Mouse (Mus musculus): Measurements from ENCODE around the gene Adgrl1.

Gene Adgrl1

DNA sequence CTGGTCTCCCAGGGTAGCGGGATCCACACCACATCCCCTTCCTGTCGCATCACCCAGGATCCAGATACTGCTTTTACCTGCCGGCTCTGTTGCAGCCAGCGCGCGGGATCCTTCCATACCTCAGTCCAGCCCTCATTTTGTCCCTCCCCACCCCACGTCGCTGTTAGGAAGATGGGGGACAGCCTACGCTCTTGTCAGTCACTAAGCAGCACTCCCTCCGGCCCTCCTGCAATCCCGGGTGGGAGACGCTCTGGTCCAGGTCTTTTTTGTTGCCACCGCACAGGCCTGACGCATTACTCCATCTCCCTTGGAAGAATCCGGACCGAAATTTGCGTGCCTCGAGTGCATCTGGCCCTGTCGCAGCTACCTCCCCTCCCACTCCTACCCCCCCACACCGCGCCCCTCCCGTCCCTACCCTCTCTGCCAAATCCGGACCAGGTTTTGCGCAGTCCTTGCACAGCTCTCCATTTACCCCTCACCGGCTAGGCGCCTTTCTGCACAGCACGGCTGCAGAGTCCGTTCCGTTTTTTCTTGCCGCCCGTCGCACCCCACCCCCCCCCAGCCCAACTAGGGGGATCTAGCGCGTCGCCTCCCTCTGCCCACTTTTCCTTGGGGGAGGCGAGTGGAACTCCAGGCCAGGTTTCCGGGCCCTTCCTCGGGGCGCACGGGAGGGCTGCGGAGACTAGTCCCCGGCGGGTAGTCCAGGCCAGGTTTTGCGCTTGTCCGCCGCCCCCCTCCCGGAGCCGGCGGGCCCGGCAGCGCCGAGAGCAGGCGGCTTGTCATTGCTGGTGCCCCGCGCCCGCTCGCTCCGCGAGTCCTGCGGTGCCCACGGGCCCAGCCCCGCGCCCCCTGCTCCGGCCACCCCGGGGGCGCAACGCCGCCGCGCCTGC is at the start of gene Adgrl1:
Adgrl1 (plus strand) TSS at position 743 of the 890 bp plus-strand sequence.
- DNase-seq = peak; percentile 99

DNA sequence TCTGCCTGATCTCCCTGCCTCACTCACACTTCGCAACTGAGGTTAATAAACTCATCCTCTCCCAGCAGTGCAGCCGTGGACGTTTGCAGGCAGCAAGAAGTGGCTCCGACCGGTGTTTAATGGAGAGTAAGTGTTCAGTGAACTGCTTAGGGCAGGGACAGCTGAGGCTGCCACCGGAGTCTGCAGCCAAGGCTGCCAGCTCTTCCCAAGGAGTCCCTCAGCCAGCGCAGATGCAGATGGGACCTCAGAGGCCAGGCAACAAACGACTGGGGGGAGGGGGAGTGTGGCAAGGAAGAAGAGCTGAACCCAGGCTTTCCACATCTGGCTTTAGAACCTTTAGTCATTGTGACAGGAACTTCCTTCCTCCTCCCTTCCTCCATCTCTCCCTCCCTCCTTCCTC is 47.6 kb upstream of the Adgrl1 start:
- DNase-seq = no peak

DNA sequence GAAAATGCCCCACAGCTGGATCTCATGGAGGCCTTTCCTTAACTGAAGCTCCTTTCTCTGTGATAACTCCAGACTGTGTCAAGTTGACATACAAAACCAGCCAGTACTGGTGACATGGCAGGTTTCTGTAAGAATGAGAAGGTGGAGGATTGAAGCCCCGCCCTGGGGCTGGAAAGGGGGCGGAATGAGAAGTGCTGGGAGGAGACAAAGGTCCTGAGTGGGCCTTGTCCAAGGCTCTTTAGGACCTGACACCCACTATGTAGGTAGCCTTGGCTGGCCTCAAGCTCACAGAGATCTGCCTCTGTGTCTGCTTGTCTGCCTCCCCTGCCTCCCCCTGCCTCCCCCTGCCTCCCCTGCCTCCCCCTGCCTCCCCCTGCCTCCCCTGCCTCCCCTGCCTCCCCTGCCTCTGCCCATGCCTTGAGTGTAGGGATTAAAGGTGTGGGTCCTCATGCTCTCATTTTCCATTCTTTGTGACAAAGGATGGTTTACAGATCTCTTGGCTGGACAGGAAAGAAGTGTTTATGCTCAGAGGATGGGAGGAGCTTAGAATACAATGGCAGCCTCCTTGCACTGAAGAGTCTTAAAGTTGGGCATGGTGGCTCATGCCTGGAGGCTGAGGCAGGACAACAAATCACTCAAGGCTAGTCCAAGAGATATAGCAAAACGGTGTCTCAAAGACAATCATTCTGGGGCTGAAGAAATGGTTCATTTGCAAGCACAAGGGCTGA is 46.4 kb upstream of the Adgrl1 start:
- no peak for DNase-seq

DNA sequence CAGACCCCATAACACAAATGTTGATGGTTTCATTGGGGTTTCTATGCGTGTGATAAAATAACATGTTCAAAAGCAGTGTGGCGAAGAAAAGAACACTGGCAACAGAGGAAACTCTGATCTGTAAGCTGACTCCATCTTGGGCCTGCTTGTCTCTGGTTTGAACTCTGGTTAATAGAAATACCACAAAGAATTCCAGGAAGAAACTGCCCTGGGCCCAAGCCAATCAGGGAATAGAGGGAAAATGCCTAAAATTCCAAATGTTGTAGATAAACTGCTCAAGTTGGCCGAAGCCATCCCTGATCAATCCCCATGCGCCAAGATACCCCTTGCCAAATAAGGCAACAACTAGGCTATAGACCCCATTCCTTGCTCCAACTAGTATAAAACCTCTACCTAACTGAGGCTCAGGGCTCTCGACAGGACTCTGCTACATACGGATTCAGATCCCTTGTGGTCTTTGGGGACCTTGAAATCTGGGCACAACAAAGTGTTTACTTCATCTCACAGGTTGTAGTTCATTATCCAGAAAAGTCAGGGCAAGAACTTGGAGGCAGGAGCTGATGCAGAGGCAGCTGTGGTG is 43.3 kb upstream of the Adgrl1 start:
- no peak for DNase-seq

DNA sequence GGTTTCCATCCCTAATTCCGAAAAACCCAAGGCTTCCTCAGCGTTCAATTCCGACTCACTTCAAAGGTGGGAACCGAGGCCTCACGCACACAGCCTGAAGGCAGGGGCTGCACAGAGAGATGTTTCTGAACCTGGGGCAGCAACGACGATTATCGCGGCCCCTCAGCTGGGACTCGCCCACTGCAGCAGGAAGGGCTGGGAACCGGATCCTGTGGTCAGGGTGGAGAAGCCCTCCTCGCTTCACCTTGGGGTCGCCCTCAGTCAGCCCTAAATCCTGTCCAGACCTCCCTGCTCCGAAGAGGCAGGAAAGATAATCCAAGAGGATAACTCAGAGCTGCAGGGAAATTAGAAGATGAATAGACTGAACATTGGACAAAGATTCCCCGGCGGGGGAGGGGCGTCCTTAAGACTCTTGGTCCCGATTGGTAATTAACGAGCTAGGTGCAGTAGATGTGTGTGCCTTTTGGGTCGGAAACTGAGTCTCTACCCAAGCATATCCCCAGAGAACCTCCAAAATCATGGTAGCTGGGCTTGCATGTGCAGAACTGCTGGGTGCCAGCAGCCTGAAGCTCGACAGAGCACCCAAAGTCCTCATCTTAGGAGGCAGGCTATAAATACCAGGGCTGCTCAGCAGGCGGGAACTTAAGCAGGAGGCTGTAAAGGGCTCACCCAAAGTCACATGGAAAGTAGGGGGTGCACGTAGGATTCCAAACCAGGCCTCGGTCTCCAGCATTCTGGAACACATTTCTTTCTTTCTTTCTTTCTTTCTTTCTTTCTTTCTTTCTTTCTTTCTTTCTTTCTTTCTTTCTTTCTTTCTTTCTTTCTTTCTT is 37.3 kb upstream of the Adgrl1 start:
- DNase-seq = no peak

- DNase-seq = peak; percentile 84
Observed at GRCm38 (mm10) chr8:83874881-83875655, 24.8 kb upstream of the Adgrl1 start.

- peak; percentile 79 for DNase-seq
Observed at GRCm38 (mm10) chr8:83875656-83876040, 24.3 kb upstream of the Adgrl1 start.

DNA sequence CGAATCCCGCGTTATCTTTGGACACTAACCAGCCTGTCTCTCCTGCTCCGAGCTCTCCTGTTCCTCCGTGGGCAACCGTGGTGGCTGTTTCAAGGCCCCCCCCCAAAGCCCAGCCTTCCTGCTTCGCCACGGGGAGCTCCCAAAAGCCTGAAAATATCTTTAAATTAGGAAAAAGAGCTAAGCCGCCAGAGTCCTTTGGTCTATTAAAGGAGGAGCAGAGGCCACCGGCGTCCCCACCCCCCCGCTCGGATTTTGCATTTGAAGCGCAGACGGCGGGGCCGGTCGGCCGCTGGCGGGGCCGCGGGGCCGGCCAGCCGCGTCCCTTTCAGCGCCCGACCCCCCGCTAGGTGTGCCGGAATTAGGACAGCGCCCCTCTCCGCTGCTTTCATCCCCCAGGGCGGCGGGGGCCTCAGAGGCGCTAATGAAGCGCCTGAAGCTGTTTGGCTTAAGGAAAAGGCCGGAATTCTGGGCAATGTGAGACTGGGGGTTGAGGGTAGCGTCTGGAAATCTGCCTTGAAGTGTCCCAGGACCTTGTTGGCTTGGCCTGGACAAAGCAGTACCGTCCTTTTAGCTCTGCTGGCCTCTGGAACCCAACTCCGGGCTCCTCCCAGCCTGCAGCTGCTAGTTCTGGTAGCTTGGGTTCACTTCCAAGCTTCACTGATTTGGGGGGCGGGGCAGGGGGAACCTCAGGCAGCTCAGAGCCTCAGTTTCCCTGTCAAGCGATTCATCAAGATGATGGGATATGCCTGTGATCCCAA is 23.6 kb upstream of the Adgrl1 start:
- DNase-seq = peak; percentile 50

DNA sequence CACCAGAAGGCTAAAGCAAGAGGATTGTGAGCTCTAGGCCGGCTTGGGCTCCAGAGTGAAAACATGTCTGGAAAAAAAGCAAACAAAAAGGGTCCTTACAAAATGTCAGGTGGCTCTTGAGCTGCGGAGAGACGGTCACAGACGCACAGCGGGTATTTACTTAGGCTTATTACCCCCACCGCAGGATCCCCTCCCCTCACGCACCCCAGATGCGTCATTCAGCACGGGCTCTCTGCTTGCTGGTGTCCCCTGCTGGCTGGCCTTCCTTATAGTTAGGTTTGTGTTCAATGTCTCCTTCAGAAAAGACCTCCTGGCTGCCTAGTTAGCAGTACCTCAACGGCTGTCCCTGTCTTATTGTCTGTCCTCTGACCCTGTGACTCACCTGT is 23.1 kb upstream of the Adgrl1 start:
- peak; percentile 32 for DNase-seq

- no peak for DNase-seq
Observed at GRCm38 (mm10) chr8:83888409-83888808, 11.5 kb upstream of the Adgrl1 start.

GRCm38 (mm10) chr8:83892061-83892460 is 7.8 kb upstream of the Adgrl1 start:
- DNase-seq = no peak

DNA sequence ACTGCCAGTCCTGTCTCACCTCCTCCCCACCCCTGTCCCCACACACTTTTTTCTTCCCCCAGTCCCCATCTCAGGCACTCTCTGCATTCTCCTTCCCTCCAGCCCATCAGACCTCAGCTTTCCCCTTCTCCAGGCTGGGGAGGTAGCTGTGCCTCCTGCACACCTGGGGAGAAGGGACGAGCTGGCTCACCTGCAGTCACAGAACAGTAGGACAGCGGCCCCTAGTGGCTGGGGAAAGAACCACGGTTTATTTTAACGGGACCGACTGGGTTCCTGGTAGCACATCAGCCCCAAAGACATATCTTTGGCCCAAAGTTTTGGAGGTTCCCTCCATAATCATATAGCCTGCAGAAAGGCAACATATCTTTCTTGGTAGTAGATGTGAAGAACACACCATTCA is 6.0 kb upstream of the Adgrl1 start:
- DNase-seq = peak; percentile 85

DNA sequence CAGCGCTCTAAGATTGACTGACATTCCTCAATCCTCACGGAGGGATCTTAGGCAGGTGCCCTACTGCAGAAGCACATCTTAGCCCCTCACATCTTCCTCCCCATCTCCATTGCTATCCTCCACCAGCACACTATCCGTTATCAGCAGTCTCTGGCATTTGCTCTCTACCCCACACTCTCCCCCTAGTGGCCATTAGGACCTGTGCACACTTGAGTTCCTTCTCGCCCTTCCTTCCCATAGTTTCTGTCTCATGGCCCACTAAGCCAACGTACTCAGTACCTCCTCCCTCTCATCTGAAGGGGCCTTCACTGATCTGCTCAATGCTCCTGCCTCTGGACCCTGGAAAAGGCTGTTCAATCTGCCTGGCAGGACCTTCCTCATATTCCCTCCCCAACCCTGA is 4.0 kb upstream of the Adgrl1 start:
- DNase-seq = peak; percentile 68

- no peak for DNase-seq
Observed at GRCm38 (mm10) chr8:83896461-83896860, 3.4 kb upstream of the Adgrl1 start.

GRCm38 (mm10) chr8:83897211-83897610 is 2.7 kb upstream of the Adgrl1 start:
- DNase-seq = peak; percentile 89

- DNase-seq = peak; percentile 75
Observed at GRCm38 (mm10) chr8:83898456-83898855, 1.4 kb upstream of the Adgrl1 start.

DNA sequence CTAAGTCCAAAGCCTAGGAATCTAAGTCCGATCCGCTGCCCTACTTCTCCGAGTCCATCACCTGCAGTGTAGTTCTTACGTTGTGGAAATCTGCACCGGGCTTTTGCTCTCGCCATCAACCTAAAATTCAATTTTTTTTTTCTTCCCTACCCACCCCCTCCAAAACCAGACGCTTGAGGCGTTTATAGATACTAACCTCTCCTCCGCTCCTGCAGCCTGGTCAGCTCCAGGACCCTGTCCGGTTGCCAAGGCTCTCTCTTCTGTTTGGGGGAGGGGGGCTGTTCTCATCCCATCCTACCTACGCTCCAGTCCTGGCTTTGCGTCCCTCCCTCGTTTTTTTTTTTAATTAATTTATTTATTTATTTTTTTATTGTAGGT is 931 bp upstream of the Adgrl1 start:
- peak; percentile 95 for DNase-seq

DNA sequence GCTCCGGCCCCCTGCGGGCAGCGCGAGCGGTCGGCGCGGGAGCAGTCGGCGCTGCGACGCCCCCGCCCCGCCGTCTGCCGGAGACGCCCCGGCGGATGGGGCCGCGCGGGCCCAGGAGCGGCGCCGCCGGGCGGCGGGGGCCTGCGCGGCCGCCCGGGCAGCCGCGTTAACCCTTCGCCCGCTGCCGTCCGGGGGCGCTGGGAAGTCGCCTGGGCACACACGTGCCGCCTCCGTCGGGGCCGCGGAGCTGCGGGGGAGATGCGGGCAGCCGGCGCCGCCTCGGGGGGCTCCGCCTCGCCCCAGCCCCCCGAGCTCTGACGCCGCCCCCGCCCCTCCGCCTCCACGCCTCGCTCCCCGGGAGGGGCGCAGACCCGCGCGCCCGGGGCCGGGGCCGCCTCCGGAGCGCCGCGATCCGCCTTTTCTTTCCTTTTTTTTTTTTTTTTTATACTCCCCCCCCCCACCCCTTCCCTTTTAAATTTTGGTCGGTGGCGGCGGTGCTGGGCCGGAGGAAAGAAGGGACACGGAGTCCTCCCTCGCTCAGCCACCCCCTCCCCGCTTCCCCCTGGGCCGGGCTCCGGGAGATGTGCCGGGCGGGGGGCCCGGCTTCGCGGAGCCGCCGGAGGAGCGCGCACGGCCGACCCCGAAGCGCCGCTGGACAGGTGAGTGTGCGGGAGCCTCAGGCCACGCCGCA is 506 bp downstream of the Adgrl1 start:
- no peak for DNase-seq

GRCm38 (mm10) chr8:83900957-83901270 is 1.0 kb downstream of the Adgrl1 start:
- peak; percentile 83 for DNase-seq

DNA sequence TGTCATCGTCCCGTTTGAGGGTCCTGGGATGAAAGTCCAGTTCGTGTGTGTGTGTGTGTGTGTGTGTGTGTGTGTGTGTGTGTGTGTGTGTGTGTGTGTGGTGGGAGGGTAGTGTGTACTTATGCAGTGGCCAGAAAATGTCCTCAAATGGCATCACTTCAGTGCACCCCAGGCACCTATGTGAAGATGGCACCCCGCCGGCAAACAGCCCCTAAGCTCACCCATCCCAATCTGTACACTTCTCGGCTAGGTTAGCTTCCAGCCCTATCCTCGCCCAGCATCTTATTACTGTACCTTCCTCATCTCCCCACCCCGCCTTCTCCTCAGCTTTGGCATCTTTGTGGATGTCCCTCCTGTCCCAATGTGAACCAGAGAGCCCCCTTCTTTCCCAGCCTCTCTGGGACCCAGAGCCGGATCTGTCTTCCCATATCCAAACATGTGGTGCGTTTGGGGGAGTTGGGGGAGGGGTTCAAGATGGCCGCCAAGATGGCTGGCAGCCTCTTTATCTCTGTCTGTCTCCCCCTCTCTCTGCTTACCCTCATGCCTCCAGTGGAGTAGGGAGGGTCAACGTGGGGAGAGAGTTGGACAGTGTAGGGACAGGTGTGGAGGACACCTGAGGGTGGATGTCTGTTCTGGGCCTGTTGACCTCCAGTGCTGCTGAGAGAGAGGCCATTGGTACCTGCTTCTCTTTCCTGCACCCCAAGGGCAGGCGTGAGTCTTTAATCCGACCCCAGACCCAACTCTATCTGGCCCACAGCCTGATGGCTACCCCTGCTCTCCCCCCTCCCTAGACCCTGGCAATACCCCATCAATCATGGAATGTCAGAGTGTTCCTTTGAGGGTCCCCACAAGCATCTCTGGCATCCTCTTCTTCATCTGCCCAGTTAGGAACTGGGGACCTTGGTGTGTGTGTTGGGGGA is 1.9 kb downstream of the Adgrl1 start:
- peak; percentile 70 for DNase-seq
